Mouse (Mus musculus) G1E (cell line): ENCODE data around the gene D630023F18Rik.

ENCODE experiments used
- CTCF ChIP-seq: IDR thresholded peaks from 2 replicates; pipeline ENCODE4 v1.5.1; 2012; ENCODE audit warnings: low read depth, low read length, inconsistent platforms, mixed read lengths
- GATA2 ChIP-seq: IDR thresholded peaks from 2 replicates; pipeline ENCODE4 v1.6.1; 2012; ENCODE audit warnings: low read depth, low read length, inconsistent platforms, borderline replicate concordance

DNA sequence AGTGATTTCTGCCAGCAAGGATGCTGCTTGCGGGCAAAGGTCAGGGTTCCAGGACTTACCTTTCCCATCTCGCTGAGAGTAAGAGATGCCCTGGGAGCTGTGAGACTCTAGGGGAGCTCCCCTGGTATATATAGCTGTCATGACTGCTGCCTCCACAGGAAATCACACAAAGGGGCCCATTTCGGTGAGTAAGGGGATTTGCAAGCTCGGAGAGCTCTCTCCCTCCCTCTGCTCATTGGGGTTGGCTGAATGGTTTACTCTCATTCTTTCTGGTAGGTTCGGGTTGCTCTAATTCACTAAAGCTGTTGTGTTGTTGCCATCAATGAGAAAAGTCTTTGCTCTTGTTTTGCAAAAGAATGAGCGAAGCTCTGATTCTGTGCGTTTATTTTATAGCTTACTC, 40.8 kb downstream of the D630023F18Rik start, which contains the start of gene Crygb:
- no peak for TF ChIP-seq CTCF
- no peak for TF ChIP-seq GATA2
